Mouse (Mus musculus) spleen, postnatal 14 days (tissue): ENCODE measurements at regions not wholly inside any gene's neighbourhood (a gene's known extent, or its start where the extent isn't known, plus 50 kb on each side); places are given as distances from the start of the nearest gene placed in this dataset.

Experiments used
- DNase-seq, 2 experiments: peaks; one replicate each; pipeline ENCODE4 v3.0.0; 2021 to 2022; ENCODE audit warnings: low spot score in 2 of 2

GRCm38 (mm10) chr15:96521125-96521455 is 60.4 kb upstream of the Scaf11 start:
- no peak for DNase-seq

GRCm38 (mm10) chr15:96520412-96521124 is 59.9 kb upstream of the Scaf11 start:
- peak; percentile 26 to 65 for DNase-seq

GRCm38 (mm10) chr15:96518156-96518555 is 57.5 kb upstream of the Scaf11 start:
- no peak for DNase-seq

DNA sequence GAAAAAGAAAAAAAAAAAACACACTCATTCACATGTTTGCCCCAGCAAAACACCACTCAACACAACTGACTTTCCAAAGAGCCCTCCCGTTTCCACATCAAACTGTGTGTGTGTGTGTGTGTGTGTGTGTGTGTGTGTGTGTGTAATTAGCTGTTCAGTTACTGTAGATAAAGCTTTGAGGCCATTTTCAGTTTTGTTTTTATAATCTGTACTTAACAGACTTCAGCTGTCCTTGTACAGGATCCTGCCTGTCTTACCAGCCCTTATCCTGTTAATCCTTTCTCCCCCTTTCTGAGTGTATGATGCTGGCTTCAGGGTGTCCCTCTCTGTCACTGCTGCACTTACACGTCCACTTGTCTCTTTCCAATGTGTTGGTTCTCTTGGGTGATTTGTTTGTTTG is 55.0 kb upstream of the Scaf11 start:
- DNase-seq = no peak

GRCm38 (mm10) chr15:96512636-96513035 is 52.0 kb upstream of the Scaf11 start:
- DNase-seq = no peak
